Mouse (Mus musculus) heart, postnatal 0 days (tissue): ENCODE measurements around the gene Xylt1.

ENCODE experiments used
- CTCF ChIP-seq: IDR thresholded peaks from 2 replicates; pipeline ENCODE4 v1.5.1; 2016; ENCODE audit warnings: antibody characterized with exemption, control low read depth, low read depth
- EP300 ChIP-seq: IDR thresholded peaks from 2 replicates; pipeline ENCODE4 v1.6.1; 2016; ENCODE audit warnings: antibody characterized with exemption, low read depth

DNA sequence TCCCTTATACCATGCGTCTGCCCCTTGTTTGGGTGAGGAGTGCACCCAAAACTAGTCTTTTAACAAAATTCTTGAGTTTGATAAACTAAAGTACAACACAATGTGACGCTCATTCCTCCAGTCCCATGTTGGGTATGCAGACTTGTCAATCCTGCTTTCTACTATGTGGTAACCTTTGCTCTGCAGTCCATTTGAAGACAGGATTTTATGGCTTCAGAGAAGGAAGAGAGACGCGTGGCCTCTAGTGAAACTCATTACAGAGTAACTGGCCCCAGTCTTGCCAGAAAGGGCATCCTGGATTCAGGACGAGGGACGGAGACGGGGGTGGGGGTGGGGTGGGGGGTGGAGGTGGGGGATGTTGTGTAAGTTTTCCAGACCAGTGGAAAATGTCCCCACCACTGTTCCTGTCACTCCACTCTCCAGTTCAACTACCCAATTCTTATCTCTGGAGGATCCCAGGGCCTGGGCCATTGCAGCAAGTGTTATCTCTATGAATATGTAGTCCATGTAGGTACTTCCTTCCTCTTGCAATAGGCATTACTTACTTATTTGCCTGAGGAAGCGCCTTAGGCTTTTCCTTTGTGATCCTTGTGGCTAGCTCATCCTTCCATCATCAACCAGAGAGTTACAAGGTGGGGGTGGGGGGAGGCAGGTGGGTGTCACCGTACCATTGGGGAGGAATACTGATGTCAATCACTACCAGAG lies 7.7 kb downstream of the Xylt1 start:
- TF ChIP-seq CTCF = no peak
- TF ChIP-seq EP300 = no peak
